Mouse (Mus musculus): ENCODE results near the gene Hes1.

DNA sequence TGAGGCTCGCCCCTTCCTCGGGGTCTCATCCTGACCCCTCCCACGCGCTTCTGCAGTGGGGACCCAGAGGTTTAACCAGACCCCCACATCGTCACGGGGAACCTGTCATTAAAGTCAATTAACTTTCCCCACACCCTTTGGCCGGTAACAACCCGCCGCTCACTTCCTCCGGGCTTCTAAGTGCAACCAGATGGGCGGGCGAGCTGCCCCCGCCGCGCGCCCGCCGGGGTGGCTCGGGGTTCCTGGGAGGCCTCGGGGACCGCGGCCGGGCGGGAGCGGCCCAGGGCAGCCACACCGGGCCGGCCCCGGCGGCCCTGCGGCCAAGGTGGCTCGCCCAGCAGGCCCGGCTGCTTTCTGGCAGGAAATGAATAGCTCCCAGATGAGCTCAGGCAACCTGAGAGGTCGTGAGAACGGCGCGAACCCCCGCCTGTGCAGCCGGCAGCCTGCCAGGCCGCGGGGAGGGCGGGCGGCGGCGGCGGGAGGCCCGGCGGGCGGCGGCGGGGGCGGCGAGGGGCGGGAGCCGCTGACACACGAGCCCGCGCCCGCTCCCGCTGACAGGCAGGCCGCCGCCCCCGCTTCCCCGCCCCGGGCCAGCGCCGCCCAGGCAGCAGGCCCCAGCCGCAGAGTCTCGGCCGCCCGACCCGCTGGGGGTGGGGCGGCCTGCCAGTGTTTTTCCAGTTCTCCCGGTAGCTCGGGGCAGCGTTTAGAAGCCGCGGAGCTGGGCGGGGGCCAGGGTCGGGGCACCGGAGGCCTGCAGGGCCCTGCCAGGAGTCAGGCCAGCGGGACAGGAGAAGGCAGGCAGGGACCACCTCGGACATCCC is 6.0 kb downstream of the Hes1 start:
- no peak for TF ChIP-seq CTCF (IDR thresholded peaks at IDR 0.05; ENCODE audit: extremely low read depth, insufficient read length, insufficient replicate concordance, low read depth, low read length)
- no peak; the same call in 1 of the 2 replicates for TF ChIP-seq POLR2A (IDR thresholded peaks at IDR 0.05; ENCODE audit: low read depth, low read length)

Data from small intestine, adult 2 months (tissue).